Mouse (Mus musculus) cerebellum, adult 2 months (tissue): ENCODE results near the gene Olfml1. TPM values are rescaled to one million over a fixed set of nuclear protein-coding genes. Genes with fewer than 3 reads are reported as not detected.
A peak's percentile ranks its signal among the peaks of the same experiment; 100 is the strongest.

Experiments
- DNase-seq, 2 experiments: peaks; one replicate each; pipeline ENCODE4 v3.0.0; 2021
- H3K27ac ChIP-seq: fragments of 200-500 bp; 2 replicates; pipeline ENCODE4 v1.5.1; 2012; ENCODE audit warnings: low read length, control low read depth, inconsistent platforms; ENCODE audit not compliant: insufficient read depth
- H3K27me3 ChIP-seq: fragments of 200-500 bp; 2 replicates; pipeline ENCODE4 v1.6.1; 2012; ENCODE audit warnings: inconsistent platforms, mild to moderate bottlenecking, low read length, moderate library complexity; ENCODE audit not compliant: control insufficient read depth, insufficient read depth
- H3K4me1 ChIP-seq: fragments of 200-500 bp; 2 replicates; pipeline ENCODE4 v1.6.1; 2011; ENCODE audit warnings: low read length; ENCODE audit not compliant: control insufficient read depth, insufficient read depth
- H3K4me3 ChIP-seq: fragments of 200-500 bp; replicated peaks from 2 replicates; pipeline ENCODE3; 2011; ENCODE audit warnings: mild to moderate bottlenecking, low read depth, low read length, control low read depth; ENCODE audit not compliant: insufficient read depth
- CTCF ChIP-seq: fragments of 200-500 bp; IDR thresholded peaks from 2 replicates; pipeline ENCODE4 v1.5.1; 2011; ENCODE audit warnings: low read depth, mild to moderate bottlenecking, control low read depth, low read length, moderate library complexity, borderline replicate concordance; ENCODE audit not compliant: insufficient read depth
- POLR2A ChIP-seq: fragments of 200-500 bp; IDR thresholded peaks from 2 replicates; pipeline ENCODE4 v1.6.1; 2011; ENCODE audit warnings: low read length, control low read depth, borderline replicate concordance; ENCODE audit not compliant: insufficient read depth
- WGBS: fragments of 180-500 bp; shearing (Covaris S2); methylation state at CpG from one replicate; pipeline ENCODE4 v1.1.7; 2018; 5-methylcytosine and 5-hydroxymethylcytosine counted together
- polyA plus RNA-seq: library from polyadenylated mRNA; depleted of rRNA; stranded (reverse); fragments of >200 nt; gene quantifications from 2 replicates; pipeline ENCODE4 v1.2.3, GENCODE M21; 2012

Gene Olfml1
- polyA plus RNA-seq, 1 experiment, result 13.4 TPM

- Histone ChIP-seq H3K4me1 (no peaks in the 10 kb centered on the region; the same call in 1 of the 2 replicates), H3K27ac (no peak overlapping the region), H3K4me3 (no peak overlapping the region), H3K27me3 (no peaks in the 10 kb centered on the region)
- WGBS, result 66% methylated on average over 4 of the region's 4 CpGs
- TF ChIP-seq CTCF, result no peak
- DNase-seq, result no peak
Observed at GRCm38 (mm10) chr7:107540034-107540433, 27.2 kb upstream of the Olfml1 start.

GRCm38 (mm10) chr7:107545011-107545410 is 22.2 kb upstream of the Olfml1 start:
- Histone ChIP-seq H3K4me1 (no peaks in the 10 kb centered on the region; the same call in 1 of the 2 replicates), H3K27ac (no peak overlapping the region), H3K4me3 (no peak overlapping the region), H3K27me3 (no peaks in the 10 kb centered on the region)
- peak in 1 of 2 experiments; percentile 53 for DNase-seq
- WGBS, result 3% methylated on average over 1 of the region's 1 CpGs
- TF ChIP-seq POLR2A, result no peak
- TF ChIP-seq CTCF, result no peak

- DNase-seq, result no peak
- no peaks in the 10 kb centered on the region for H3K27me3 ChIP-seq
- no peak overlapping the region for H3K27ac ChIP-seq
- WGBS, result 91% methylated on average over 3 of the region's 3 CpGs
- H3K4me1 ChIP-seq, result no peaks in the 10 kb centered on the region; the same call in none of the 2 replicates
- no peak overlapping the region for H3K4me3 ChIP-seq
- TF ChIP-seq POLR2A (no peak), CTCF (no peak)
Observed at GRCm38 (mm10) chr7:107547872-107548271, 19.4 kb upstream of the Olfml1 start.

- 12% methylated on average over 1 of the region's 1 CpGs for WGBS
- no peak for DNase-seq
- no peak overlapping the region for H3K4me3 ChIP-seq
- no peaks in the 10 kb centered on the region; the same call in 1 of the 2 replicates for H3K4me1 ChIP-seq
- no peaks in the 10 kb centered on the region for H3K27me3 ChIP-seq
- TF ChIP-seq POLR2A, result no peak
- TF ChIP-seq CTCF, result no peak
- 0 out of 2 replicates have a peak overlapping the region, but pooled peaks have one; percentile 30 for H3K27ac ChIP-seq
Observed at GRCm38 (mm10) chr7:107553461-107553860, 13.8 kb upstream of the Olfml1 start.

GRCm38 (mm10) chr7:107555906-107556305 is 11.3 kb upstream of the Olfml1 start:
- peak; percentile 17 to 25 for DNase-seq

GRCm38 (mm10) chr7:107560675-107561074 is 6.6 kb upstream of the Olfml1 start:
- Histone ChIP-seq H3K27ac (no peak overlapping the region), H3K4me3 (no peak overlapping the region), H3K4me1 (no peaks in the 10 kb centered on the region), H3K27me3 (no peaks in the 10 kb centered on the region; the same call in 1 of the 2 replicates)
- WGBS, result 51% methylated on average over 2 of the region's 2 CpGs
- DNase-seq, result no peak
- TF ChIP-seq POLR2A (no peak), CTCF (no peak)

More at GRCm38 (mm10) chr7:107555906-107556305, 11.3 kb upstream of the Olfml1 start:
- no peak overlapping the region for H3K4me3 ChIP-seq
- 83% methylated on average over 3 of the region's 3 CpGs for WGBS
- H3K4me1 ChIP-seq, result no peaks in the 10 kb centered on the region; the same call in 1 of the 2 replicates
- no peaks in the 10 kb centered on the region for H3K27me3 ChIP-seq
- TF ChIP-seq CTCF (peak; percentile 29; the same call in 1 of the 2 replicates), POLR2A (no peak)
- no peak overlapping the region for H3K27ac ChIP-seq

- no peaks in the 10 kb centered on the region for H3K4me1 ChIP-seq
- no peak for DNase-seq
- H3K27me3 ChIP-seq, result no peaks in the 10 kb centered on the region; the same call in 1 of the 2 replicates
- H3K4me3 ChIP-seq, result no peak overlapping the region
- H3K27ac ChIP-seq, result no peak overlapping the region
- TF ChIP-seq CTCF, result no peak
- TF ChIP-seq POLR2A, result no peak
- WGBS, result 79% methylated on average over 3 of the region's 3 CpGs
Observed at GRCm38 (mm10) chr7:107561584-107561983, 5.7 kb upstream of the Olfml1 start.

GRCm38 (mm10) chr7:107563727-107564126 is 3.5 kb upstream of the Olfml1 start:
- TF ChIP-seq CTCF (no peak), POLR2A (no peak)
- no peak for DNase-seq
- H3K27ac ChIP-seq, result no peak overlapping the region
- WGBS, result 52% methylated on average over 2 of the region's 2 CpGs
- no peak overlapping the region for H3K4me3 ChIP-seq
- H3K4me1 ChIP-seq, result no peaks in the 10 kb centered on the region
- H3K27me3 ChIP-seq, result no peaks in the 10 kb centered on the region; the same call in 1 of the 2 replicates
